Mouse (Mus musculus) brown adipose tissue, adult 24 weeks (tissue): ENCODE measurements around the gene Kcna7. TPM values are rescaled to one million over a fixed set of nuclear protein-coding genes. Genes with fewer than 3 reads are reported as not detected.
A peak's percentile ranks its signal among the peaks of the same experiment; 100 is the strongest.

Experiments
- H3K27ac ChIP-seq: fragments of 200-500 bp; replicated peaks from 2 replicates; pipeline ENCODE4 v1.5.1; 2012; ENCODE audit warnings: low read depth, mild to moderate bottlenecking, low read length
- H3K4me1 ChIP-seq: fragments of 200-500 bp; 2 replicates; pipeline ENCODE4 v1.6.1; 2012; ENCODE audit warnings: low read length, mixed read lengths; ENCODE audit not compliant: control insufficient read depth, insufficient read depth, insufficient read length
- H3K4me3 ChIP-seq: fragments of 200-500 bp; 2 replicates; pipeline ENCODE4 v1.5.1; 2012; ENCODE audit warnings: low read depth, mild to moderate bottlenecking, low read length, moderate library complexity; ENCODE audit not compliant: insufficient read depth
- polyA plus RNA-seq: library from polyadenylated mRNA; stranded (reverse); fragments of >200 nt; gene quantifications from 2 replicates; pipeline ENCODE4 v1.2.4, GENCODE M21; 2012; ENCODE audit not compliant: missing spikeins, insufficient read depth, insufficient read length

Kcna7 gene
- polyA plus RNA-seq, 1 experiment = not detected

DNA sequence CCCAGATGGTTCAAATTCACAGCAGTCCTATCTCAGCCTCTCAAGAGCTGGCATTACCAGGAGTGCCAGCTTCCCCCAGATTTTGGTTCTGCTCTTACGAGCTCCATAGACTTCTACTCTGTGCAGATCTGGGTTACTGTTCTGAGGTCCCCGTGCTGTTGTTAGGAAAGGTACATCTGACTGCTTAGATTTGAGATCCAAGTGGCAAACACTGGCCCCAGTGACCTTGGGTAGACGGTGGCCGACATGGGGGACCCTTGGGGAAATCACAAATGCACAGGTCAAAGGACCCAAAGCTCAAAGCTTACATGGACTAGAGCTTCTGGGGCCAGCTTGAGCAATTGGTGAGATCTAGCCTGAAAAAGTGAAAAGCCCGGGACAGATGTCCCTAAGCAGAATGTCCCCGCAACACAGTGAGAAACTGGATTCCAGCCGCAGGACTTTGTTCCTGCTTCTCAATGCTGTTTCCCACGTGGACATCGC, 51.3 kb downstream of the Kcna7 start:
- H3K27ac ChIP-seq = peak overlapping the region; percentile 53
- H3K4me3 ChIP-seq = peak overlapping the region; percentile 100; the same call in 1 of the 2 replicates
- peaks cover 5% of the 10 kb centered on the region for H3K4me1 ChIP-seq

DNA sequence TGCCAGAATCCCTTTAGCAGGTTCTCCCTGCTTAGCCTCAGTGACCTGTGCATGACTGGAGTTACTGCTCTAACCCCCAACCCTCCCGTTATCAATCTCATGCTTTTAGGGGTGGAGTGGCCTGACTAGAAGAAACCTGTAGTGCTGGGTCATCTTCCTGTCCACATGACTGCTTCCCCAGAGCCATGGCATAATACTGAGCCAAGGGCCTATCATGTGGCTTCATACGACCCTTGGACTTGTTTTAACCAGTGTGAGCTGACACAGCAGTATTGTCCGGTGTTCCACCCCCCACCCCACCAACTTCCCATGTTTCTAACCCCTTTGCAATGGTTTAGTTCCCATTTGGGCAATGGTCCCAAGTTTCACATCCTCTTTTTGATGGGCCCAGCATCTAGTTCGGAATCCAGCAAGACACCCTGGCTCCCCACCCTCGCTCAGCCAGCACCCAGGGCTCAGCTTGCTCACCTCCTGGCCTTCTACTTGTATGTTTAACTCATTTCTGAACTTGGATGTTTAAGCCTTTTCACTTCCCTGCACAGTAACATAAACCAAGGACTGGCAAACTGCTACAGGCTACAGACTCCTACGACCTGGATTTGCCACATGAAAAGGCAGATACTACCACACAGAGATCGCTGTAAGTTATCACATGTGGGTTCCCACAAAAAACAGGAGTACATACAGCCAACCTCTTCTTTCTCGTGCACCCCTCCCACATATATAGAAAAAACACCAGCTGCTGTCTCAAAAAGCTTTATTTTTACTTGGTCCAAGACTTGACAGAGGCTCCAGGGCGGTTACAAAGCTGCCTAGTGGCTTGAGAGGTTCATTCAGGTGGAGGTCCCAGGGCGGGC, 52.0 kb downstream of the Kcna7 start:
- Histone ChIP-seq H3K4me3 (peak overlapping the region; percentile 100), H3K27ac (peak overlapping the region; percentile 53)

DNA sequence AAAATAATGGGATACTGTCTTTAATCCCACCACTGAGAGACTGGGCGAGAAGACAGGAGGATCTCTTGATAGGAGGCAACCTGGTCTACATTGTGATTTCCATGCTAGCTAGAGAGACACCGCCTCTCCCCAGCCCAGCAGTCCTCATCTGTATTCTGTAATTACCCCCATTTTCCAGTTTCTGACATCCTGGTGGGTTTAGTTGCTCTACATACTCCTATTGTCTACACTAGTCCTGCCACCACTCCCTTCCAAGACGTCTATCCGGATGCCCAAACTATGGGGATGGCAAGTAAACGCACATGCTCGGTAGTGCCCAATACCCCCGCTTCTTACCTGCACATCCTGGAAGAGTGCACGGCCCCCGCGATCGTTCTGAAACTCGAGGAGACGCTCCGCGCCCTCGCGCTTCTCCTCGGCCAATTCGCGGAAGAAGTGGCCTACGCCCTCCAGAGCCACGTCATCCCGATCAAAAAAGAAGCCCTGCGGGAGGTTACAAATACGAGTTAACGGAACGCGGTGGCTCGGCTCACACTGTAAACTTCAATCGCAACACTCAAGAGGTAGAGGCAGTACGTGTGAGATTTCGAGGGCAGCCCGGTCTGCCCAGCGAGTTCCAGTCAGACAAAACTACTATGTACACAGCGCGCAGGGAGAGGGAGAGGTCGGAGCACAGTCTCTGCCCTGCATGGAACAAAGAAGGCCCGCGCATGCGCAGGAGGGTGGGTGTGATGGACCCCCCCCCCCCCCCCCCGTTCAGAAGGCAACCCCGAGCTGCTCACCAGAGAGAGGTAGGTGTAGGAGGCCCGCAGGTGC, 53.5 kb downstream of the Kcna7 start:
- H3K4me1 ChIP-seq = peaks cover 5% of the 10 kb centered on the region

More for the DNA sequence above, 52.0 kb downstream of the Kcna7 start:
- H3K4me1 ChIP-seq = peaks cover 5% of the 10 kb centered on the region

More for the DNA sequence above, 53.5 kb downstream of the Kcna7 start:
- Histone ChIP-seq H3K4me3 (peak overlapping the region; percentile 100), H3K27ac (peak overlapping the region; percentile 98)

Other genes with a start within 250 kb of the Kcna7 start
- gene Slc17a7, start 241.7 kb upstream of the Kcna7 start, polyA plus RNA-seq = not detected in 2 replicates
- gene Gfy, start 226.1 kb upstream of the Kcna7 start, polyA plus RNA-seq = not detected in 2 replicates
- not detected in 2 replicates for gene Pth2, start 224.7 kb upstream of the Kcna7 start, polyA plus RNA-seq
- not detected in 2 replicates for gene Ccdc155, start 200.8 kb upstream of the Kcna7 start, polyA plus RNA-seq
- not detected in 2 replicates for gene Dkkl1, start 193.5 kb upstream of the Kcna7 start, polyA plus RNA-seq
- gene Tead2, start 189.9 kb upstream of the Kcna7 start, polyA plus RNA-seq = 3.2 and 4.9 TPM in 2 replicates
- gene Cd37, start 166.5 kb upstream of the Kcna7 start, polyA plus RNA-seq = 4.1 and 4.5 TPM in 2 replicates
- gene Slc6a16, start 164.6 kb upstream of the Kcna7 start, polyA plus RNA-seq = not detected in 2 replicates
- not detected in 2 replicates for gene Slc6a21, start 128.1 kb upstream of the Kcna7 start, polyA plus RNA-seq
- gene Trpm4, start 71.9 kb upstream of the Kcna7 start, polyA plus RNA-seq = 4.0 and 5.0 TPM in 2 replicates
- gene Hrc, start 70.4 kb upstream of the Kcna7 start, polyA plus RNA-seq = 8.1 and 16.2 TPM in 2 replicates
- gene Ppfia3, start 38.6 kb upstream of the Kcna7 start, polyA plus RNA-seq = not detected in 2 replicates
- gene Lin7b, start 35.1 kb upstream of the Kcna7 start, polyA plus RNA-seq = not detected in 2 replicates
- 69.0 and 82.7 TPM in 2 replicates for gene Snrnp70, start 9.9 kb upstream of the Kcna7 start, polyA plus RNA-seq
- gene Ntf5, start 8.0 kb downstream of the Kcna7 start, polyA plus RNA-seq = not detected in 2 replicates
- not detected in 2 replicates for gene Lhb, start 15.2 kb downstream of the Kcna7 start, polyA plus RNA-seq
- 90.6 and 112 TPM in 2 replicates for gene Gys1, start 29.2 kb downstream of the Kcna7 start, polyA plus RNA-seq
- 75.4 and 79.6 TPM in 2 replicates for gene Ruvbl2, start 32.4 kb downstream of the Kcna7 start, polyA plus RNA-seq
- 1,179 and 1,214 TPM in 2 replicates for gene Ftl1, start 54.2 kb downstream of the Kcna7 start, polyA plus RNA-seq
- 20.1 and 26.9 TPM in 2 replicates for gene Bax, start 61.2 kb downstream of the Kcna7 start, polyA plus RNA-seq
- gene Tulp2, start 76.2 kb downstream of the Kcna7 start, polyA plus RNA-seq = not detected in 2 replicates
- 6.9 TPM in 1 of 2 replicates, not detected in the other for gene Gm45808, start 81.2 kb downstream of the Kcna7 start, polyA plus RNA-seq
- gene Dhdh, start 83.2 kb downstream of the Kcna7 start, polyA plus RNA-seq = 145 and 190 TPM in 2 replicates
- 78.6 and 108 TPM in 2 replicates for gene Nucb1, start 104.8 kb downstream of the Kcna7 start, polyA plus RNA-seq
- gene Ppp1r15a, start 120.6 kb downstream of the Kcna7 start, polyA plus RNA-seq = 12.6 and 24.6 TPM in 2 replicates
- gene Plekha4, start 120.7 kb downstream of the Kcna7 start, polyA plus RNA-seq = 1.9 and 3.3 TPM in 2 replicates
- not detected in 2 replicates for gene Hsd17b14, start 149.2 kb downstream of the Kcna7 start, polyA plus RNA-seq
- gene Bcat2, start 164.5 kb downstream of the Kcna7 start, polyA plus RNA-seq = 82.0 and 135 TPM in 2 replicates
- gene Fgf21, start 209.8 kb downstream of the Kcna7 start, polyA plus RNA-seq = 2.0 TPM in 1 of 2 replicates, not detected in the other
- gene Fut1, start 211.6 kb downstream of the Kcna7 start, polyA plus RNA-seq = not detected in 2 replicates
- gene Izumo1, start 216.2 kb downstream of the Kcna7 start, polyA plus RNA-seq = 0.63 TPM in 1 of 2 replicates, not detected in the other
- gene Rasip1, start 221.8 kb downstream of the Kcna7 start, polyA plus RNA-seq = 4.3 and 9.3 TPM in 2 replicates
- 1.5 TPM in 1 of 2 replicates, not detected in the other for gene Mamstr, start 234.3 kb downstream of the Kcna7 start, polyA plus RNA-seq